Mouse (Mus musculus): ENCODE measurements around the gene Tap2. TPM values are rescaled to one million over a fixed set of nuclear protein-coding genes. Genes with fewer than 3 reads are reported as not detected.

The Tap2 gene
- 10.7 and 23.8 TPM in 2 replicates for polyA plus RNA-seq (2015; fragmentation: Nextera tagmentation; extraction: Ambion mirVana)

GRCm38 (mm10) chr17:34203444-34203843 is at the start of gene Tap2:
Tap2 (plus strand) TSS chr17:34203527.

GRCm38 (mm10) chr17:34187261-34187916 is 15.9 kb upstream of the Tap2 start, which contains the start of the genes Tap1 and Psmb9:
Tap1 (plus strand) TSS chr17:34187553.
Psmb9 (minus strand) TSS chr17:34187764.

GRCm38 (mm10) chr17:34196941-34197894 is 6.1 kb upstream of the Tap2 start, which contains the start of gene Psmb8:
Psmb8 (plus strand) TSS chr17:34197721.

GRCm38 (mm10) chr17:34238706-34239105 is 35.4 kb downstream of the Tap2 start, which contains the start of gene H2-Ob:
H2-Ob (plus strand) TSS chr17:34238903.

GRCm38 (mm10) chr17:34257594-34258375 is 54.5 kb downstream of the Tap2 start, which contains the start of gene H2-Ab1:
H2-Ab1 (plus strand) TSS chr17:34257689.

Other genes with a start within 250 kb of the Tap2 start
- gene Vps52, start 247.7 kb upstream of the Tap2 start, polyA plus RNA-seq (2015; fragmentation: Nextera tagmentation; extraction: Ambion mirVana): 28.4 and 40.1 TPM in 2 replicates
- gene Rps18, start 247.5 kb upstream of the Tap2 start, polyA plus RNA-seq (2015; fragmentation: Nextera tagmentation; extraction: Ambion mirVana): 2,003 and 3,084 TPM in 2 replicates
- gene H2-K1, start 203.2 kb upstream of the Tap2 start, polyA plus RNA-seq (2015; fragmentation: Nextera tagmentation; extraction: Ambion mirVana): 146 and 274 TPM in 2 replicates
- gene Ring1, start 178.8 kb upstream of the Tap2 start, polyA plus RNA-seq (2015; fragmentation: Nextera tagmentation; extraction: Ambion mirVana): 22.3 and 29.6 TPM in 2 replicates
- gene H2-Ke6, start 175.5 kb upstream of the Tap2 start, polyA plus RNA-seq (2015; fragmentation: Nextera tagmentation; extraction: Ambion mirVana): 105 and 163 TPM in 2 replicates
- gene Slc39a7, start 171.8 kb upstream of the Tap2 start, polyA plus RNA-seq (2015; fragmentation: Nextera tagmentation; extraction: Ambion mirVana): 99.2 and 160 TPM in 2 replicates
- 33.2 and 38.4 TPM in 2 replicates for gene Rxrb, start 171.7 kb upstream of the Tap2 start, polyA plus RNA-seq (2015; fragmentation: Nextera tagmentation; extraction: Ambion mirVana)
- gene Col11a2, start 164.1 kb upstream of the Tap2 start, polyA plus RNA-seq (2015; fragmentation: Nextera tagmentation; extraction: Ambion mirVana): 0.25 and 0.80 TPM in 2 replicates
- 0.25 TPM in 1 of 2 replicates, not detected in the other for gene H2-Oa, start 111.2 kb upstream of the Tap2 start, polyA plus RNA-seq (2015; fragmentation: Nextera tagmentation; extraction: Ambion mirVana)
- 10.2 and 13.7 TPM in 2 replicates for gene H2-DMa, start 84.0 kb upstream of the Tap2 start, polyA plus RNA-seq (2015; fragmentation: Nextera tagmentation; extraction: Ambion mirVana)
- gene Brd2, start 80.9 kb upstream of the Tap2 start, polyA plus RNA-seq (2015; fragmentation: Nextera tagmentation; extraction: Ambion mirVana): 69.4 and 71.0 TPM in 2 replicates
- gene H2-DMb2, start 60.2 kb upstream of the Tap2 start, polyA plus RNA-seq (2015; fragmentation: Nextera tagmentation; extraction: Ambion mirVana): 0.44 and 0.97 TPM in 2 replicates
- 1.9 and 2.3 TPM in 2 replicates for gene H2-DMb1, start 50.5 kb upstream of the Tap2 start, polyA plus RNA-seq (2015; fragmentation: Nextera tagmentation; extraction: Ambion mirVana)
- 8.0 and 13.6 TPM in 2 replicates for gene Tap1, start 16.0 kb upstream of the Tap2 start, polyA plus RNA-seq (2015; fragmentation: Nextera tagmentation; extraction: Ambion mirVana)
- gene Psmb9, start 15.8 kb upstream of the Tap2 start, polyA plus RNA-seq (2015; fragmentation: Nextera tagmentation; extraction: Ambion mirVana): 16.0 and 17.9 TPM in 2 replicates
- 43.3 and 45.2 TPM in 2 replicates for gene Psmb8, start 5.8 kb upstream of the Tap2 start, polyA plus RNA-seq (2015; fragmentation: Nextera tagmentation; extraction: Ambion mirVana)
- gene H2-Ob, start 35.4 kb downstream of the Tap2 start, polyA plus RNA-seq (2015; fragmentation: Nextera tagmentation; extraction: Ambion mirVana): 0.16 and 0.21 TPM in 2 replicates
- gene H2-Ab1, start 54.2 kb downstream of the Tap2 start, polyA plus RNA-seq (2015; fragmentation: Nextera tagmentation; extraction: Ambion mirVana): 8.1 and 12.1 TPM in 2 replicates
- 5.4 and 5.7 TPM in 2 replicates for gene H2-Aa, start 84.3 kb downstream of the Tap2 start, polyA plus RNA-seq (2015; fragmentation: Nextera tagmentation; extraction: Ambion mirVana)
- 4.8 and 6.7 TPM in 2 replicates for gene H2-Eb1, start 102.3 kb downstream of the Tap2 start, polyA plus RNA-seq (2015; fragmentation: Nextera tagmentation; extraction: Ambion mirVana)
- not detected in 2 replicates for gene H2-Eb2, start 122.1 kb downstream of the Tap2 start, polyA plus RNA-seq (2015; fragmentation: Nextera tagmentation; extraction: Ambion mirVana)
- gene Btnl2, start 151.3 kb downstream of the Tap2 start, polyA plus RNA-seq (2015; fragmentation: Nextera tagmentation; extraction: Ambion mirVana): 0.12 and 0.22 TPM in 2 replicates
- gene Btnl1, start 173.6 kb downstream of the Tap2 start, polyA plus RNA-seq (2015; fragmentation: Nextera tagmentation; extraction: Ambion mirVana): not detected in 2 replicates
- gene BC051142, start 195.3 kb downstream of the Tap2 start, polyA plus RNA-seq (2015; fragmentation: Nextera tagmentation; extraction: Ambion mirVana): 1.4 and 2.6 TPM in 2 replicates